Mouse (Mus musculus) heart, adult 8-10 months (tissue): ENCODE measurements around the gene Sept7. TPM values are rescaled to one million over a fixed set of nuclear protein-coding genes. Genes with fewer than 3 reads are reported as not detected.
"Not testable (repeated sequence)": the region's sequence is repeated elsewhere in the genome, so short reads cannot be mapped to it uniquely, and the experiment has no call there.

ENCODE experiments used
- DNase-seq: peaks from one replicate; pipeline ENCODE4 v3.0.0; 2022; ENCODE audit warnings: low spot score
- total RNA-seq, 4 experiments: library from RNA; stranded (reverse); gene quantifications; 2 replicates each; pipeline ENCODE4 v1.2.4; 2022

Gene Sept7
- total RNA-seq, 4 experiments from 2014 or later: 97.5 to 117 (median 108) TPM

DNA sequence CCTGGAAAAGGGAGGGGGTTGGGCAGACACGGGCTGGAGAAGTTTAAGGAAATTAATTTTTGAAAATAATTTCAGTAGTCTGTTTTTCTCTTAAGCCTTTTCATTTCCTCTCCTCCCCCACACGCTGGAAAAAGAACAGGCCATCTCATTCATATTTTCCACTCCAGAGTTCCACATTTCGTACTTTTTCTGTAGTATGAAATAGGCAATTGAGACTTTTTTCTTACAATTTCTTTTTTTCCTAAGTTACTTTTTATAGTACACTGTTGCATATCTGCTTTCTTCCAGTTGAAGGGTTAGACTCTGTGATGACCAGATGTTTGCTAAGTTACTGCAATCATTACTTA, 1.2 kb downstream of the Sept7 start:
- DNase-seq: no peak

DNA sequence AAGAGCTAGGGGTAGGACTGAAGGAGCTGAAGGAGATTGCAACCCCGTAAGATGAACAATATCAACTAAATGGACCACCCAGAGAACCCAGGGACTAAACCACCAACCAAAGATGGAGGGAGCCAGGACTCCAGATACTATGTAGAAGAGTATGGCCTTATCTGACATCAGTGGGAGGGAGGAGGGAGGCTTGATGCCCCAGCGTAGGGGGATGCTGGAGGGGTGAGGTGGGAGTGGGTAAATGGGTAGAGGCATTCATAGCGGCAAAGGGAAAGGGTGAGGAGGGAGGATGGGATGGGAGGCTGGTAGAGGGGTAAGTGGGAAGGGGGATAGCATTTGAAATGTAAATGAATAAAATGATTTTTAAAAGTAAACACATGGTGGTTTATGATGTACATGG, 8.2 kb downstream of the Sept7 start:
- no peak for DNase-seq

DNA sequence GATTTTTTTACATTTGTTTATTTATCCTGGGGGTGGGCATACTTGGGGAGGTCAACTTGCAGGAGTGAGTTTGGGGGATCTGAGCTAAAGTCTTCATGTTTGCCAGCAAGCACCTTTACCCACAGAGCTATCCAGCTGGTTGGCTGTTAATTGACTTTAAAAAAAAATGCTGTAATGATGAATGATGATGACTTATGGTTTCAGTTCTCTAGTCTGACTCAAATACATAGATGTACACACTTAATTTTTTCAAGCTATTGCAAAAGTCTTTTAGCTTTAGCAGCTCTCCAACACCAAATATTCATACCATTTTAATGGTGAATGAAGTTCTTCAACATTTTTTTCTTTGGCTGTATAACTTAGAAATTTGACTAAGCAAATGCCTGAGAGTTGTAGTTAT, 8.7 kb downstream of the Sept7 start:
- DNase-seq: no peak

DNA sequence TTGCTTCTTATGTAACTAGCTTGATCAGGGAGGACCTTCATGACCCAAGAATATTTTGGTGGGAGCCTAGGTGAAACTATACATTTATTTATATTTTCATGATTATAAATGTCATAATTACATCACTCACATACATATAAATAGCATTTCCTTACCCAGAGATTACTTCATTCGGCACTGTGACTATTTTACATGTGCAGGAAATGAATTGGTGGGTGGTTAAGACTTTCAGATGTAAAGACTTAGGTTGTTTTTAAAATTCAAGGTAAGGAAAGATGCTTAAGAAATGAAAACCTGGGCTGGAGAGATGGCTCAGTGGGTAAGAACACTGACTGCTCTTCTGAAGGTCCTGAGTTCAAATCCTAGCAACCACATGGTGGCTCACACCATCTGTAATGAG, 9.8 kb downstream of the Sept7 start:
- no peak for DNase-seq

DNA sequence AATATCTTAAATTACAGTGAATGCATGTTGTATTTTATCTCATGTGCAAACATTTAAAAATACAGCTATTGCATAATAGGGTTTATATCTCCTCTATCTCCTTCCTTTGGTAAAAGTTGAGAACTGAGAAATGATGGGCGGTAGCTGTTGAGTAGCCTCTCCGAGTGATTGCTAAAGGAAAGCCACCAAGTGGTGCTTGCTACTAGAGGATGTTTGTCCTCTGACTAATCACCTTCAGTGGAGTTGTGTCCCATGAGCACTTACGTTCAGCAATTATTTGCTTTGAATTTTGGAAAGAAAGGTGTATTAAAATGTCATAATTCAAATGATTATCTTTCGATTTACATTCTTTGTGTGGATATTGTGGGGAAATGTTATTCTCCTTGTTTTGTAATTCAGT, 13.6 kb downstream of the Sept7 start:
- no peak for DNase-seq

DNA sequence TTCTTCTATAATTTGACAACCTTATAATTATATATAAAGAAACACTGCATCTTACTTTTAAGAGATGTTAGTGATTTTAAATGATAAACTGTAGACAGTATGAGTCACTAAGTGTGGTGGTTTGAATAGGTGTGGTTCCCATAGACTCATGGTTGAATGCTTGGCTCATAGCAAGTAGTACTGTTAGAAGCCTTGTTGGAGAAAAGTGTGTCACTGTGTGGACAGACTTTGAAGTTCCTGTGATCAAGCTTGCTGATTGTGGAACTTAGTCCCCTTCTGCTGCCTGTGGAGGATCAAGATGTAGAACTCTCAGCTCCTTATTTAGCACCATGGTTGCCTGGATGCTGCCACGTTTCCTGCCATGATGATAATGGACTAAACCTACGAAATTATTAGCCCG, 14.9 kb downstream of the Sept7 start:
- DNase-seq: no peak

DNA sequence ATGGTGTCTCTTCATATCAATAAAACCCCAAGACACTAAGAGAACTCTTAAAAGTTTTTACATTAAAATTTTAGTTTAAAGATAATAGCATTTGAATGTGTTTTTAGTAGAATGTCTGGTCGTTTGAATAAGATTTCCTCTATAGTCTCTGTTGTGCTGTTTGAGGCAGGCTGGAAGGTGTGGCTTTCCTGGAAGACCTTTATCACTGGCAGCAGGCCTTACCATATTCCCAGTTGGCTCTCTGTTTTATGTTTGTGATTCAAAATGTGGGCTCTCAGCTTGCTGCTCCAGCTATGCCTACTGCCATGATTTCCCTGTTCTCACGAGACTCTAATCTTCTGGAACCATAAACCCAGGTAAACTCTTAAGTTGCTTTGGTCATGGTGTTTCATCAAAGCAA, 15.3 kb downstream of the Sept7 start:
- DNase-seq: no peak

DNA sequence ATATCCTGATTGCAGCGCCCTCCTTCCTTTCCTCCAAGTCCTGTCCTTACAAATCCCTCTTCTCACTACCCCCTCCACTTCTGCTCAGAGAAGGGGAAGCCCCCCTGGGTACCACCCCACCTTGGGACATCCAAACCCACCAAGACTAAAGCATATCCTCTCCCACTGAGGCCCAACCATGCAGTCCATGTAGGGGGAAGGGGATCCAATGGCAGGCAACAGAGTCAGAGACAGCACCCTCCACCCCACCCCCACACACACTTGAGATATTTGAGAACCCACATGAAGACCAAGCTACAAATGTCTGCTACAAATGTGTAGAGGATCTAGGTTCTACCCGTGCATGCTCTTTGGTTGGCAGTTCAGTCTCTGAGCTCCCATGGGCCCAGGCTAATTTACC, 19.7 kb downstream of the Sept7 start:
- DNase-seq: no peak

DNA sequence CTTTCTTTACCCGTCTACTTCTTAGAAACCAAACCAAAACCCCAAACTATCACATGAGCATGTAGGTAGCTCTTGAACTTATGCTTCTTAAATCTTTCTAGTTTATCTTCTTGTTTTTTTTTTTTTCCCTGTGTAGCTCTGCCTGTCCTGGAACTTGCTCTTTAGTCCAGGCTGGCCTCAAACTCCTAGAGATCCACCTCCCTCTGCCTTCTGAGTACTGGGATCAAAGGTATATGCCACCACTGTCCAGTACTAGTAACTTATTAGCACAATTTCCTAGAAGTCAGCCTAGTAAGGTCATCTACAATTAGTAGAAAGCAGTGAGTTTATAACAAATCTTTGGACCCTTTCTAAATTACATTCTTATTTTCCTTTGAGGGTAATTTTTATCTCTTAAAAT, 37.6 kb downstream of the Sept7 start:
- DNase-seq: no peak

DNA sequence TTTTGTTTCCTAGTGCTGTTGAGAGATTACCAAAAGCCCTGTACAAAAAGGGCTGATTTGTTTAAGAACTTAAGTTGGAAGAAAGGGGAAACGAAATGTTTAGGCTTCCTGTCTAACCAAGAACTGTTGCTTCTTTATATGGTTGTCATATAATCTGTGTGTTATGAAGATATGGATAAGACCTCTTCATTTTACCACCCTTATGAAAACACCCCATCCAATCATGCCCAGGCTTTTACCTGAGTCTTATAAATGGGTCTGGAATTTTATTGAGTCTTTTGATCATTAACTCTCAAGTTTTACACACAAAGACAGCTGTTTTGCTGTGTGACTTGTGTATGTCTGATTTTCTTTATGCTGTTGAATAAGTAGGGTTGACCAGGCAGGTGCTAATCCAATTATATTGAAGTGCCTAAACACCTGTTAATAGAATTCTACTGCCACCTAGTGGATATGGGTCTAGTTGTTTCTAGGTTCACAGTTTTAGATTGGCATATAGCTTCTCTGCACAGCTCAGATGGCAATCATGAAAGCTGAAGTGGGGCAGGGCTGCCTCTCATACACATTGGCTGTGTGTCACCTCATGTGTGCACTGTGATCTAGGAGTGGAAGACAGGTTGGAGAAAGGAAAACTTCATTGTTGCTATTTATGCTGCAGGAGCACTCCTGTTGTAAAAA, 57.4 kb downstream of the Sept7 start:
- DNase-seq: peak; percentile 68

DNA sequence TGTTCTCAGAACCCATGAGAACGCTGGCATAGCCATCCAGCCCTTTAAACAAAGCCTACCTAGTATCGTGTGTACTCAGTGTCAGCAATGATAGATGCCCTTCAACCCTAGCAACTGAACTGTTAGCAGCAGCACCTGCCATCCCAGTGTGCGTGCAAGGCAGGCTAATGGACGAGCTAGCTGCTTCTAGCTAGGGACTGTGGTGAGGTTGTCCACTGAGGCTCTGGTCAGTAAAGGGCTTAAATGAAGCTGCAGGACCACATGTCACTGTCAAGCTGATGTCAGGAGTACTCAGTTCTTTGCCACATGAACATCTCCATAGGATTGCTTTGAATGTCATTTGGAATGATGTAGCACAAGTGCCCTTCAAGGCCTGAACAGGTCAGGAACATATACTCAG, 62.1 kb downstream of the Sept7 start:
- no peak for DNase-seq

DNA sequence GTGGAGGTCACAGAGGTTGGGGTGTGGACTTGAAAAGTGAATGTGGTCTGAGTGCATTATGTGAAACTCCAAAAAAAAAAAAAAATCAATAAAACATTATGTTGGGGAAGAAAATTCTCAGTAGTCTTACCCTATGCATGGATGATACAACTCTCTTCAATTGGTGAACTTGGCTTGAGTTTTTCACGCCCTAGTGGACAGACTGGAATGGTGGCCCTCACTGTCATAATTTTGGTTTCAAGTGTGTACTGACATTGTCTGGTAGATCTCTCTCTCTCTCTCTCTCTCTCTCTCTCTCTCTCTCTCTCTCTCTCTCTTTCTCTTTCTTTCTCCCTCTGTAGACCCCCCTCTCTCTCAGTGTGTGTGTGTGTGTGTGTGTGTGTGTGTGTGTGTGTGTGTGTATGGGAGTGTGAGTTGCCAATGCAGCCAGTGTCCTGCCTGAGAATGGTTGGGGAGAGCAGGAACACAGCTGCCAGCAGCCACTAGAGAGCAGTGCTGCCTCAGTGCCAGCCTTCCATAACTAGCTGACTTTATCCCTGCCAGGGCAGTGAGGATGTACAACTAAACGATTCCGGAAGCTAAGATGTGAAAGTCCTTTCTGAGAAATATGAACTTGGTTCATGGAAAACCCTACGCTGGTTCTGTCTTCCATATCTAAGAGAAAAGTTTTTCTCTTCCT, 65.7 kb downstream of the Sept7 start:
- DNase-seq: peak; percentile 49

DNA sequence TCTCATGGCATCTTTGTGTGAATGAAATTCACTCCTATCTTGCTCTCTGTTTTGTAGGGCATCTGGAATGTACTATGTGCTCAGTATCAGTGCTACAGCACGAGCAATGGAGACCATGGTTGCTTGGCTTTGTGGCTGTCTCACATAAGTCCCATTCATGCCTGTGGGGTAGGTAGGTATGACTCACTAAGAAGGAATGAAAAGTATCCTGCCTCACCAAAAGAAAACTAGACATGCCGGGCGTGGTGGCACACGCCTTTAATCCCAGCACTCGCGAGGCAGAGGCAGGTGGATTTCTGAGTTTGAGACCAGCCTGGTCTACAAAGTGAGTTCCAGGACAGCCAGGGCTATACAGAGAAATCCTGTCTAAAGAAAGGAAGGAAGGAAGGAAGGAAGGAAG, 67.4 kb downstream of the Sept7 start:
- not testable (repeated sequence) for DNase-seq

DNA sequence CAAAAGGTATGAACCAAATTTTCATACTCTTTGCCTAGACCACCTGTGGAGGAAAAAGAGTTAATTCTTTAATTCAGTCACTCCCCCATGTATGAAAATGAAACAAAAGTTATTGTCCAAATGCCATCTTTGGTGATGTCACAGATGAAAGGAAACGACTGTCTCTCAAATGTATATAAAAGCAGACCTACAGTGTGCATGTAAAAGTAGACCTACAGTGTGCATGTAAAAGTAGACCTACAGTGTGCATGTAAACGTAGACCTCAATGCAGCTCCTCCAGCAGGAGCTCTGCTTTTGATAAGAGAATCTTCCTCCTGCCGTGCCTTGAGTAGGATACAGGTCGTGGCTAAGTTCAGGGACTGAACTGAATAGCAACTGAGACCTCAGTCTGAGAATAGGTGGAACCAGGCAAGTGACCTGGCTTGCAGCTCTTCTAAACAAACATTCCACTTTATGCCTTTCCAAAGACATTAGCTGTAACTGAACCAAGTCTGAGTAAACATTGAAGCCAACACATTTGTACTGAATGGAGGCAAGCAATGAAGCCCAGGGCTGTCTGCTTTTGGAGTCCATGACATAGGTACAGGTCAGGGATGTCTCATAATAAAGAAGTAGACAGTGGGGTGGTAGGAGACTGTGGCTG, 75.6 kb downstream of the Sept7 start:
- DNase-seq: no peak

DNA sequence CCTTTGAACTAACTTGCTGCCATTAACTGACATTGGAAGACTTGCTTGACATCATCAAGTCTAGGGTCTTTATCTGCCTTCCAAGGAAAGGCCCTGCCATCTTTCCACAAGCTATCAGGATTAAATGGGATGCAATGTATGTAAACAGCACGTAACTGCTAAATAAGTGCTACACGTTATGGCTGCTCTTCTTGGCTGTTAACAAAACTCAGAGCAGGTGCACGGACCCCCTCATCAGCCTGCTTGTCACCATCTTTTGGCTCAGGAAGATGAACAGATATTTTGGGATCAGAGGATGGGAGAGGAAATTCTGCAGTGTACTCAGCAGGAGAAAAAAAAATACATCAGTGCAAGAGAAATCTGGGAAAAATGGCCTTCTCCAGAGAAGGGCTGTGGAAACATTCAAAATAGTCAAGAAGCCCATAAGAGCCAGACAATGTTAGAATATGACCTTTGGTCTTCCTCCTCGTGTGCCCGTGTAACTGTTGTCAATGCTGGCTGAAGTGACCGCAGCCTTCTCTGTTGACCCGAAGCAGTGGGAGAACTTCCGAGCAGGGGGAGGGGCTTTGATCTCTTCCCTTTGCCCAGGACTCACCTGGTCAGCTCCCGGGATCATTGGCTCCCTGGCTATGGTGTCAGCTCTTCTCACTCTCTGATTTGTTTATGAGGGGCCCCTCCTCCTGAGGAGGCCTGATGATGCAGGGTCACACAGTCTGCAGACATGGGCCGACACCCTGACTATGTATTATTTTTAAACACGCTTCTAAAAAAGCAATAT, 76.9 kb downstream of the Sept7 start:
- no peak for DNase-seq

DNA sequence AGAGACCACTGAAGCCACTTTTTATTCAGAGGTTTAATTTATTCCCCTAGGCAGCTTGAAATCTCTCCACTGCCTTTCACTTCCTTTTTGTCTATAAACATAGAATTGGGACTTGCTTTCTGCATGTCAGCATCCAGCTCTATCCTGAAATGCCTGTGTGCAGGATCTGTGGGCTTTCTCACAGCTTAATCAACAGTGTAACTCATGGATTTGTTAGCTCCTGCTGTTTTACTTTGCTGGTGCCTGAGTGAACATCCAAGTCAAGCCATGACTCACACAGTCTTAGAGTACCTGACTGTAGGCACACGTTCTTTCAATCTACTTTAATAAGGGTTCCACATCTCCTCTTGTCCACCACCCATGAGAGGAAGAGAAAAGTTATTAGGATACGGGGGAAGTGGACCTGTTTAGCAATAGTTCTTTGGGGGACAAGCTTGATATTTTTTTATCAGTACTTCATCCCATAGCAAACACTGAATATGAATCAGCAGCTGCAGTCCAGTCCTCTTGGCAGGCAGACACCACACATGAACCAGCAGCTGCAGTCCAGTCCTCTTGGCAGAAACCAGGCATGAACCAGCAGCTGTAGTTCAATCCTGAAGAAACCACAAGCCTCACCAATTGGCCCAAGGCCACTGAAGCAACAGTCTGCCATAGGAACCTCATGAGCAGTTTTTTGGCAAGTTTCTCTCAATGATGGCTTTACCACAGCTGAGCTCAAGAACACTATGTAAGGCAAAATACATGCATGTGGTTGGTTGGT, 85.4 kb downstream of the Sept7 start:
- DNase-seq: peak; percentile 19

DNA sequence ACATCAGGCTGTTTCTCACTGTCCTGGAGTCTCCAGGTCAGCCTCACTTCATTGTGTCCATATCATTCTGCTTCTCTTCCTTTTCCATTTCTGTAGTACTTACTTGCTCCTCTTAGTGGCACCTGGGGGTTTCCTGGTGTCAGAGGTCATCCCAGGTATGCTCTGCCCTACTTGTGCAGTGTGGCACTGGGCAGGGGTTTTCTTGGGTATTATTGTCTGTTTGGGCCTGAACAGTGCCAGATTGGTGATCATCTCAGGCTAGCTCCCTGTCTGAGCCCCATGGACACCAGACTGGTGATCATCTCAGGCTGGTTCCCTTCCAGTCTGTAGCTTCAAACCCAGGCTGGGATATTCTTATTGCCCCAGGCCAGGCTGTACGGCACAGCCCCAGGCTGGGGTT, 88.2 kb downstream of the Sept7 start:
- DNase-seq: no peak

DNA sequence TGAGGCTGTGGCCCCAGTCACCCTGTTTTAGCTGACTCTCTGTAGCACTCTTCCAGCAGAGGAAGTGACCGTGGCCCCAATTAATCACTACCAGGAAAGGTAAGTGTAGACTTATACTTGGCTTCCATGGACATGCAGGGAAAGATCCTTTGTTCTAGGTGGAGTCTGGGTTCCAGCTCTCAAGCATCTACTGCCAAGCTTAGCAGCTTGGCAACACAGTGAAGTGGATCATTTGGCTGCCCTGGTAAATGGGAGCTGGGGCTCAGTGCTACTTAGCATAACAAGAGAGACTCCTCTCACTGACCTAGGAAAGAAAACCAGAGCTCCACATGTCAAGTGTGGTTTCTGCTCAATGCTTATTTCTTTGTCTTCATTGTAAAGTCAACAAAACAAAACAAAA, 101.5 kb downstream of the Sept7 start:
- no peak for DNase-seq

DNA sequence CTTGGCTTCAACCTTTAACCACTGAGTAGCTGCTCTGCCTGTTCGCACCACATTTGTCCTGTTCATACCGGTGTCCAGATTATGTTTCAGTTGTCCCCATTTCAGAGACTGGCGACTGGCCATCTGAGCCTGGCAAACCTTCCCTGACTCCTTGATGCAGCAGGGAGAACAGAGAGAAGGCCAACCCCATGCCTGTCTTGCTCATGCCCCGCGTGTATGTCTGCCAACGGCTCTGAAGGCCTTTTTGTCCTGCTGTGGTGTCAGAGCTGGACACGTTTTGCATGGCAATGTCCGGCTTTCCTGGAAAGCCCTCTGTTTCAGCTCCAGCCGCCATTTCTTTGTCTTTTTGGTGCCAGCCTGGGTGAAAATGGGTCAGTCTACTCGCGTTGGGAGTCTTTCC, 103.6 kb downstream of the Sept7 start:
- DNase-seq: peak; percentile 11

DNA sequence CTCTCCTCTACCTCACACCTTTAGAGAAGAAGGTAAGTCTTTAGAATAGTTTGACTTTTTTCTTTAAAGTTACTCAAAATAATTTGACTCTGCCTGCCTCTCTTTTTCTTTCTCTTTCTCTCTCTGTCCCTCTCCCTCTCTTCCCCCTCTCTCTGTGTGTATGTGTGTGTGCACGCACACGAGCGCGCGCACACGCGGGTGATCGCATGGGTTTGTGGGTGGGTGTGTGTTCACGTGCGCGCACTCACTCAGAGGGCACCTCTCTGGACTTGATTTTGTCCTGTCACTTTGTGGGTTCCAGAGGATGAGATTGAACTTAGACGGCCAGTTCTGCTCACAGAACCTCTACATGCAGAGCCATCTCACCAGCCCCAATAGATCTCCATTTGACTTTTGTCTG, 105.3 kb downstream of the Sept7 start:
- DNase-seq: no peak

DNA sequence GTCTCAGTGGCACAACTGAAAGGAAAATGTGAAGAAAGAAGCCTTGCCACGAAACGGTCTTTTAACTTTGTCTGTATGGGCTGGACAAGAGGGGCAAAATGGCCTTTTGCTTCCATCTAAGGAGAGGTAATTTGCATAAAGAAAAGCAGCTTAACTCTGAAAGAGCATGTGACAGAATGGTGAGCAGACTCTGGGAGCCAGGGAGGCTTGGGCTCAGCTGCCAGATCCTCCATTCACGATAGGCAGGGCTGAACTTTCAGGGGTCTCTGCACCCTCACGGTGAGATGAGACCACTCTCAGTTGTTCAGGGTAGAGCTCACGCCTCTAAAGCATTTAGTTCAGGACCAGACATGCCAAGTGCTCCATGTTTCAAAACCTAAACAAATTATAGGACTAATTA, 105.8 kb downstream of the Sept7 start:
- no peak for DNase-seq
